Mouse (Mus musculus) megakaryocyte, embryonic 14.5 days (primary cell): ENCODE measurements at regions not wholly inside any gene's neighbourhood (a gene's known extent, or its start where the extent isn't known, plus 50 kb on each side); places are given as distances from the start of the nearest gene placed in this dataset.

ENCODE experiments used
- FLI1 ChIP-seq: IDR thresholded peaks from 2 replicates; pipeline ENCODE4 v1.6.1; 2012; ENCODE audit warnings: low read length, inconsistent platforms, mixed read lengths
- GATA1 ChIP-seq: IDR thresholded peaks from 3 replicates; pipeline ENCODE4 v1.6.1; 2012; ENCODE audit warnings: mixed read lengths, low read length, inconsistent platforms, borderline replicate concordance

DNA sequence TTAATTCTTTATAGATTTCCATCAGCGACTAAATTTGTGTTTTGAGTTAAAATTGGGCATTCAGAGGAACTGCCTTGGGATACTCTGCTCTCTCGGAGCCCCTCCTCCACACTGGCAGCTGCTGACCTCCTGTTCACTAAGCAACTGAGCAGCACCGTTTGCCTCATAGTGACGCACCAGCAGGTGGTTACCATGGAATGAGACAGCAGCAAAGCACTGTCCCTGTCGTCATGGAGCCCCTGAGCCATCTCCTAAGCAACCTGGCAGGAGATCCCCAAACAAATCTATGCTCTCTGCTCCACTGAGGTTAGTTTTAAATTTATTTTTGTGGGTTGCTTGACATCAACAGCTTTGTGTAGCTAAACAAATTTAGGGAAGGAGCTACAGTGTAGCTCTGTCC, 451.0 kb downstream of the 1810013L24Rik start:
- TF ChIP-seq GATA1 (no peak), FLI1 (no peak)
